Mouse (Mus musculus) embryonic facial prominence, embryonic 15.5 days (tissue): ENCODE measurements around the gene Scn11a. TPM values are rescaled to one million over a fixed set of nuclear protein-coding genes. Genes with fewer than 3 reads are reported as not detected.

Source experiments
- ATAC-seq: fragments of 200-750 bp; cut with Nextera tagmentation; 2 replicates; pipeline ENCODE4 v1.8.0; 2017; ENCODE audit warnings: low read depth, moderate TSS enrichment; ENCODE audit not compliant: insufficient number of reproducible peaks, low FRiP score, low TSS enrichment
- H3K27ac ChIP-seq: fragments of 300-500 bp; sonication (generic); replicated peaks from 2 replicates; pipeline ENCODE4 v1.5.1; 2015; ENCODE audit warnings: mild to moderate bottlenecking, inconsistent platforms
- H3K27me3 ChIP-seq: fragments of 300-500 bp; sonication (generic); 2 replicates; pipeline ENCODE4 v1.6.1; 2015; ENCODE audit warnings: inconsistent platforms
- H3K36me3 ChIP-seq: fragments of 300-500 bp; sonication (generic); 2 replicates; pipeline ENCODE4 v1.6.1; 2015; ENCODE audit warnings: mild to moderate bottlenecking, inconsistent platforms
- H3K4me1 ChIP-seq: fragments of 300-500 bp; sonication (generic); 2 replicates; pipeline ENCODE4 v1.6.1; 2015; ENCODE audit warnings: inconsistent platforms
- H3K4me2 ChIP-seq: fragments of 300-500 bp; sonication (generic); replicated peaks from 2 replicates; pipeline ENCODE4 v1.6.1; 2015; ENCODE audit warnings: mild to moderate bottlenecking, inconsistent platforms
- H3K4me3 ChIP-seq: fragments of 300-500 bp; sonication (generic); replicated peaks from 2 replicates; pipeline ENCODE4 v1.5.1; 2015; ENCODE audit warnings: mild to moderate bottlenecking, inconsistent platforms
- H3K9ac ChIP-seq: fragments of 300-500 bp; sonication (generic); 2 replicates; pipeline ENCODE4 v1.6.1; 2015; ENCODE audit warnings: inconsistent platforms
- H3K9me3 ChIP-seq: fragments of 300-500 bp; sonication (generic); replicated peaks from 2 replicates; pipeline ENCODE4 v1.6.1; 2016; ENCODE audit warnings: inconsistent platforms
- WGBS: fragments of 180-500 bp; shearing (Covaris S2); methylation state at CpG from one replicate; pipeline ENCODE4 v1.1.7; 2015; 5-methylcytosine and 5-hydroxymethylcytosine counted together
- polyA plus RNA-seq: library from polyadenylated mRNA; unstranded; fragments of >200 nt; fragmentation: Nextera tagmentation; extraction: Ambion mirVana; gene quantifications from 2 replicates; pipeline ENCODE4 v1.2.1, GENCODE M21; 2015

The Scn11a gene
- polyA plus RNA-seq, 1 experiment from 2014 or later, result 0.08 TPM

DNA sequence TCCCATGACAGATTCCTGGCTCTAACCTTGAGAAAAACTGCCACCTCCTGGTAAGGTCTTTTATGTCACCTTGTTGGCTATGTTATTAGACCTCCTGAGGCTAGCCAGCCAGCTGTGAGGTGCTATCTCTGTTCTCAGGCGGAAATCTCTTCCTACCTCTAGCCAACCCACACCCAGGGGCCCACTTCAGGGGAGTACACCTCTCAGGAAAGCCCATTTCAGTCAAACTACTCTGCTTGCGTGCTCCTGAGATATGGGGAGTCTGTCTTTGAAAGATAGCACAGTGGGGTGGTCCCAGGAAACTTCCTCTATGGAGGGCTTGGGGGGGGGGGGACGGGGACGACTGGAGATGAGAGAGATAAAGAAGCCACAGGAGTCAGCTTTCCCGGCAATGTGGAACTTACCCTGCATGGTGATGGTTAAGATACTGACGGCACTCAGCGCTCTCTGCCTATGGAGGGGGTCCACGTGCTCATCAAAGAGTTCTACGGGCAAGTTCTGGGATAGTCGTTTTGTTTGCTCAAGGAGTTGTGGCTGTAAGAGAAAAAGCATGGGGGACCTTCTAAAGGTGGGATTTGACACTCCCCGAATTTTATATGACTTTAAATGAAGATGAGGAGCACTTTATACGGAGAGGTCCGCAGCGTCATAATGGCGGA, 29.9 kb downstream of the Scn11a start:
- Histone ChIP-seq H3K27ac (no peak overlapping the region), H3K4me1 (no peaks in the 10 kb centered on the region), H3K4me2 (no peak overlapping the region), H3K36me3 (no peaks in the 10 kb centered on the region), H3K27me3 (no peaks in the 10 kb centered on the region), H3K4me3 (no peak overlapping the region), H3K9me3 (no peaks in the 10 kb centered on the region), H3K9ac (no peak overlapping the region)
- no peak for ATAC-seq
- WGBS, result 81% methylated on average over 15 of the region's 15 CpGs

DNA sequence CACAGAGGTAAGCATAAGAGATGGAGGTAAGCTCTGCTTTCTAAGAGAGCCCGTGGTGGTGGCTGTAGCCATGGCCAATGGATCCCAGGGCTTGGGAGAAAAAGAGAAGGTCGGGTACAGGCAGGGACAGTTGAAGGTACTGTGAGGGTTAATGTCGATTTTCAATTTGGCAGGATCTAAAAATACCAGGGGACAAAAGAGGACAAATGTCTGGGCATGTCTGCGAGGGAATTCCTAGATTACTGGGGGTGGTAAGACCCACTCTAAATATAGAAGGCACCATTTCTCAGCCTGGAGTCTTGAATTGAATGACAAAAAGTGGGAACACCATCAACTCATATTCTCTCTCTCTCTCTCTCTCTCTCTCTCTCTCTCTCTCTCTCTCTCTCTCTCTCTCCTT, 30.8 kb downstream of the Scn11a start:
- H3K27me3 ChIP-seq, result no peaks in the 10 kb centered on the region
- H3K27ac ChIP-seq, result no peak overlapping the region
- H3K9ac ChIP-seq, result no peak overlapping the region
- no peak overlapping the region for H3K4me2 ChIP-seq
- no peaks in the 10 kb centered on the region for H3K4me1 ChIP-seq
- no peak for ATAC-seq
- no peak overlapping the region for H3K4me3 ChIP-seq
- H3K9me3 ChIP-seq, result no peaks in the 10 kb centered on the region
- no peaks in the 10 kb centered on the region for H3K36me3 ChIP-seq
- WGBS, result 54% methylated on average over 4 of the region's 4 CpGs

DNA sequence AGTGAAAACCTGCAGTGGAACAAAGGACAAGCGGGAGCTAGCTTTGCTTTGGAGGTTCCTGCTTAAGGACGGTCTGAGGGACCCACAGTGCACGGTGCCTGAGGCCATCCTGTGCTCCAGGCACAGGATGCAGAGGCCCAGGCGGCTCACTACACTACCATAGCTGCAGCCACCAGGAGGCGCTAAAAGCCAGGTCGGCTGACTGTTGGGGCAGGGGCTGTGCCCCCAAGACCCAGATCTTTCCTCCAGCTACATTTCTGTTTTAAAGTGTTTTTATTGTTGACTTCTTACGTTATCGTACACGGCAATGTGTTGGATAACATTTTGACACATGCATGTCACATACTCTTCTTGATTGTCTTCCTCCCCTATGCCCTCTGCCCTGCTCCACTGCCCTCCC, 32.8 kb downstream of the Scn11a start:
- Histone ChIP-seq H3K9me3 (no peaks in the 10 kb centered on the region), H3K4me3 (no peak overlapping the region), H3K36me3 (no peaks in the 10 kb centered on the region), H3K9ac (no peak overlapping the region), H3K27me3 (no peaks in the 10 kb centered on the region), H3K4me1 (no peaks in the 10 kb centered on the region), H3K4me2 (no peak overlapping the region), H3K27ac (no peak overlapping the region)
- no peak for ATAC-seq
- 55% methylated on average over 9 of the region's 9 CpGs for WGBS

DNA sequence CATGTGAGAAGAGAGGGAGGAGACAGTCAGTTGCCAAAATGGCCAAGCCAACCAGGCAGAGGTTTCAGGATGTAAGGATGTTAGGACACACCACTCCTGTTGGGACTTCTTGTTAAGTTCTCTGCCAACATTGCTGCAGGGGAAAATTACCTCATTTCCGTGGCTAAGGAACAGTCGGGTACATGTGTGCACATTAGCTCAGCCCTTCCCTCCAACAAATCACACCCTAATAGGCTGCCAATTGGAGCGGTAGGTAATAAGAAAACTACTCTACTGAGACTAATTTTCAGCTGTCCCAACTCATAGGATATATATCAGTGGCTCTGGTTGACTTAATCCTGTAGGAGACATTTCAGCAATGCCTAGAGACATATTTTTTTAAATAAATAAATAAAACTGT, 44.4 kb downstream of the Scn11a start:
- Histone ChIP-seq H3K9me3 (no peaks in the 10 kb centered on the region), H3K9ac (no peak overlapping the region), H3K4me3 (no peak overlapping the region), H3K36me3 (no peaks in the 10 kb centered on the region), H3K4me2 (no peak overlapping the region), H3K27ac (no peak overlapping the region), H3K4me1 (no peaks in the 10 kb centered on the region), H3K27me3 (no peaks in the 10 kb centered on the region)
- WGBS, result 48% methylated on average over 3 of the region's 3 CpGs
- ATAC-seq, result no peak

DNA sequence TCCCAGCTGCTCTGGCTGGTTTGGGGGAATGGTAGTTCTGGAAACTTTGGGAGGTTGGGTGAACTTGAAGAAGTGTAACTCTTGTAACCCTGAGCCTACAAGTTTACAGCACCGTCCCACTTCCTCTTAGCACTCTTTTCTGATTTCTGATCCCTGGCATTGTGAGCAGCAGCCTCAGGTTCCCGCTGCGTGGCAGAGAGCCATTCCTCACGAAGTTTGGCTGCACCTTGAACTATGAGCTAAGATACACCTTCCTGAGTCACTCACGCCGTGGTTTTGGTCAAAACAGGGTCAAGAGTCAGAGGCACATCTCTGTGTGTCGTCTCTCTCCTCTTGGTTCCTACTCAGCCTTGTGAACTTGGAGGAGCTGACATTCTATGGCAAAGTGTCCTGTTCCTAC, 48.6 kb downstream of the Scn11a start:
- Histone ChIP-seq H3K27ac (no peak overlapping the region), H3K9me3 (no peaks in the 10 kb centered on the region), H3K4me3 (no peak overlapping the region), H3K4me2 (no peak overlapping the region), H3K4me1 (no peaks in the 10 kb centered on the region), H3K27me3 (no peaks in the 10 kb centered on the region), H3K36me3 (no peaks in the 10 kb centered on the region), H3K9ac (no peak overlapping the region)
- WGBS, result 79% methylated on average over 7 of the region's 7 CpGs
- no peak for ATAC-seq

DNA sequence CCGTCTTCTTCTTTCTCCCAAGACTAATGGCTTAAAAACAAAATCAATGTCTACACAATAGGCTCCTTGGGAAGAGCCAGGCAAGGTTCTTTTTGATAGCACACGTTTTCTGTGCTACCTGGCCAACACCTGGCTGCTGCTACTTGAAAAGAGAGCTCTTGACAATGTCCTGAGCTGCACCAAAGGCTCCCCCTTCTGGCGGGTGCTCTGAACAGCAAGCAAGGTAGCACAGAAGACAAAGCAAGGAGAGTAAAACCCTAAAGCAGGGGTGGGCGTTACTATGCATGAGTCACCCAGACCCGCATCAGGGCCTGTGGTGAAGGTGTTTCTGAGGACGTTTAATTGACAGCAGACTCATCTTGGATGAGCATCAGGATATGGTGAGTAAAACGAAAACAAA, 56.7 kb downstream of the Scn11a start:
- H3K4me1 ChIP-seq, result no peaks in the 10 kb centered on the region
- no peaks in the 10 kb centered on the region for H3K27me3 ChIP-seq
- no peak overlapping the region for H3K9ac ChIP-seq
- no peaks in the 10 kb centered on the region for H3K9me3 ChIP-seq
- ATAC-seq, result no peak
- H3K4me2 ChIP-seq, result no peak overlapping the region
- H3K27ac ChIP-seq, result no peak overlapping the region
- no peaks in the 10 kb centered on the region for H3K36me3 ChIP-seq
- H3K4me3 ChIP-seq, result no peak overlapping the region
- WGBS, result 36% methylated on average over 7 of the region's 7 CpGs

DNA sequence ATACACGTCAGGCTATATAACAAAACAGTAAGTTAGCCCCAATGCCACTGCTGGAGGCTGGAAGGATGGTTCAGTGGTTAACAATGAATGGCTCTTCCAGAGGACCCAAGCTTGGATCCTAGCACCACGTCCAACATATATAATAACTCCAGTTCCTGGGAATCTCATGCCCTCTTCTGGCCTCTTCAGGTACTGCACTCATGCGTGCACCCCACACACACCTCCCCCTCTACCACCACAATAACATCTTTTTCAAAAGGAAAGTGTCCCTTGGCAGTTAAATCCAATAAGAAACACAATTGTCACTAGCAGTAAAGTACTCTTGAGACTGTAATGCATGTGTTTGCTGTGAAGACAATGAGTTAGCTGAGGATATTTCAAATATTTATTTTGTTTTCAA, 65.0 kb downstream of the Scn11a start:
- WGBS, result 88% methylated on average over 3 of the region's 3 CpGs
- no peak for ATAC-seq
- Histone ChIP-seq H3K9me3 (0 out of 2 replicates have a peak, but pooled peaks cover 5% of the 10 kb centered on the region), H3K27me3 (no peaks in the 10 kb centered on the region), H3K9ac (no peak overlapping the region), H3K36me3 (no peaks in the 10 kb centered on the region), H3K4me2 (no peak overlapping the region), H3K4me3 (no peak overlapping the region), H3K4me1 (no peaks in the 10 kb centered on the region), H3K27ac (no peak overlapping the region)

DNA sequence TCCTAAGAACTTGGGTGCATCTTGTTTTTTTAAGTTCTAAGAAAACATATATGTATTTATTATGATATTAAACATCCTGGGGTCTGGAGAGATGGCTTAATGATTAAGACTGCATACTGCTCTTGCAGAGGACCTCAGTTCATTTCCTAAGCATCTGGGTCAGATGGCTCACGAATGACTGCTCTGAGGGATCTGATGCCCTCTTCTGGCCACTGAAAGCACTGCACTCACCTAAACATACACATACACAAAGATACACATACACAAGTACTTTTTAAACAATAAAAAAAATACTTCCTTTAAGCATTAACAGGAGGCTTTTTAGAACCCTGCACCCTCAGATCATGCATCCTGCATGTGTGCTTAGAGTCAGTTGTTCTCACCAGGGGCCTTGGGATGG, 65.8 kb downstream of the Scn11a start:
- no peaks in the 10 kb centered on the region for H3K4me1 ChIP-seq
- H3K27me3 ChIP-seq, result no peaks in the 10 kb centered on the region
- ATAC-seq, result no peak
- no peak overlapping the region for H3K4me2 ChIP-seq
- no peak overlapping the region for H3K27ac ChIP-seq
- H3K9me3 ChIP-seq, result 0 out of 2 replicates have a peak, but pooled peaks cover 5% of the 10 kb centered on the region
- H3K36me3 ChIP-seq, result no peaks in the 10 kb centered on the region
- 58% methylated on average over 1 of the region's 1 CpGs for WGBS
- H3K9ac ChIP-seq, result no peak overlapping the region
- no peak overlapping the region for H3K4me3 ChIP-seq

DNA sequence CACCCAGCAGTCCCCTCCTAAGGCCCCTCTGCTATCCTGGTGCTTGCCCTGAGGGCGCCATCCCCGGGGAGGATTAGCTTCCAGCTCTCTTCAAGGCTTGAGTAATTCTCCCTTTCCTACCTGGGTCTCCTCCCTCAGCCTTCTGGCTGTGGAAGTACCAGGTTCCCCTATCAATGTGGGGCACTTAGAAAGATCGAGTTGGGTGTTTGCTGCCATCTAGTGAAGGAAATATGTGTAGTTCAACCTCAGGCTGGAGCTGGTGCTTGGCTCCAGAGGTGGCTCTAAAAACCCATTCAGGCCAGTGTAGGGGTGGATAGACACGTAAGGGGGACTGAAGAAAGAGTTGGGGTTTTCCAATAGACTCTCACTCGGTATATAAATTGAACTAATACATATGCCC, 73.7 kb downstream of the Scn11a start:
- no peak for ATAC-seq
- Histone ChIP-seq H3K4me1 (no peaks in the 10 kb centered on the region), H3K4me3 (no peak overlapping the region), H3K9me3 (no peaks in the 10 kb centered on the region), H3K4me2 (no peak overlapping the region), H3K27me3 (no peaks in the 10 kb centered on the region), H3K9ac (no peak overlapping the region), H3K27ac (no peak overlapping the region), H3K36me3 (no peaks in the 10 kb centered on the region)
- WGBS, result 11% methylated on average over 5 of the region's 5 CpGs

DNA sequence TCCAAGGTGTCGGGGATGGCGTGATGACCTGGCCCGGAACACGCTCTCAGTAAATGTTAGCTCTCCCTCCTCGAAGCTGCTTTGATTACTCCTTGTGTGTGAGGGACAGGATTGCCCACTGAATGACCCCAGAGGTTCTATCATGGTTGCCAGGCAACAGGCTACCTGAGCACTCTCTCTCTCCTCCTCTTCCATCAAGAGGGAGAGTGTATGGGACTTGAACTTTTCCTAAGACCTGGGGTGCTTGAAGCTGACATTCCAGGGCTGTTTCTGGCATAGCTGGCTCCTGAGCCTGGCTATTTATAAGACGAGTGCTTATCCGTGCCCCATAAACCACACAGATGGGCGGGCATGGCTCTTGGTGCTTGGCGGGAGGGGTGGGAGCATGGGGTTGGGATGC, 76.1 kb downstream of the Scn11a start:
- Histone ChIP-seq H3K9me3 (no peaks in the 10 kb centered on the region), H3K27me3 (no peaks in the 10 kb centered on the region), H3K4me1 (no peaks in the 10 kb centered on the region), H3K4me3 (no peak overlapping the region), H3K4me2 (no peak overlapping the region), H3K36me3 (no peaks in the 10 kb centered on the region), H3K9ac (no peak overlapping the region), H3K27ac (no peak overlapping the region)
- ATAC-seq, result no peak
- WGBS, result 73% methylated on average over 9 of the region's 9 CpGs

DNA sequence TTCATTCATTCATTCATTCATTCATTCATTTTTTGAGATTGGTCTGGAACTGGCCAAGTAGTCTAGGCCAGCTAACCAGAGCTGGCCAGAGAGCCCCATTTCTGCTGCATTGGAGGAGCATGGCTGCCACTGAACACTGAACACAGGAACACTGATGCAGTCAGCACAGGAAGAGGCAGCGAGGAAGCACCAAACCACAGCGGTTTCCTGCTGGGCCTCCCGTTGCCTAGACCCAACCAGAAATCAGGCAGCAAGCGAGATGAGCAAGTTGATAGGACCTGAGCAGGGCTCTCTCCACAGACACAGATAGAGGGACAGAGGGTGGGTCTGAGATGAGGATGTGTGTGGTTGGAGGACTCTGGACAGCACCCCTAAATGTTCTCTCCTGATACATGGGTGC, 81.4 kb downstream of the Scn11a start:
- Histone ChIP-seq H3K27me3 (no peaks in the 10 kb centered on the region), H3K9ac (no peak overlapping the region), H3K4me3 (no peak overlapping the region), H3K27ac (no peak overlapping the region), H3K4me2 (no peak overlapping the region), H3K36me3 (no peaks in the 10 kb centered on the region), H3K4me1 (no peaks in the 10 kb centered on the region), H3K9me3 (no peaks in the 10 kb centered on the region)
- WGBS, result 68% methylated on average over 4 of the region's 4 CpGs
- no peak for ATAC-seq

DNA sequence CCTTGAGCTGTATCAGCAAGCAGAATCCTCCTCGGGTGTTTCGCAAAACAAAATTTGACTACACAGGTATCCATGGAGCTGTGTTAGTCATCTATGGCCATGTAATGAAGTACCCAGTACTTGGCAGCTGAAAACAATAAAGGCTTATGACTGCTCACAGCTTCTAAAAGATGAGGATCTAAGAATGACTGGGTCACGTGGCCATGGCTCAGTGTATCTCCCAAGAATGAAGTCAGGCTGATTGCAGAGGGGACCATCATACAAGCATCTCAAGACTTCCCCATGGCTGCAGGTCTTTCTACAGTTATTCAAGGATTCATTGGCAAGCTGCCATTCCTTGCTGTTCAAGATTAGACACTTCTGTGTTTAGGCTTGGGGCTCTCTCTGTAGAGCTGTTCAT, 81.9 kb downstream of the Scn11a start:
- ATAC-seq, result no peak
- 76% methylated on average over 3 of the region's 3 CpGs for WGBS
- Histone ChIP-seq H3K27ac (no peak overlapping the region), H3K4me2 (no peak overlapping the region), H3K36me3 (no peaks in the 10 kb centered on the region), H3K9me3 (no peaks in the 10 kb centered on the region), H3K9ac (no peak overlapping the region), H3K27me3 (no peaks in the 10 kb centered on the region), H3K4me3 (no peak overlapping the region), H3K4me1 (no peaks in the 10 kb centered on the region)
